Mouse (Mus musculus) megakaryocyte-erythroid progenitor cell, adult 5-6 weeks (primary cell): ENCODE measurements around the gene Ccnd3. TPM values are rescaled to one million over a fixed set of nuclear protein-coding genes. Genes with fewer than 3 reads are reported as not detected.

Source experiments
- ATAC-seq: replicated peaks from 2 replicates; pipeline ENCODE4 v1.8.0; 2016; ENCODE audit warnings: mild to moderate bottlenecking, inconsistent platforms; ENCODE audit not compliant: severe bottlenecking, poor library complexity, low FRiP score, low TSS enrichment
- total RNA-seq, 2 experiments: library from RNA; stranded (forward) in 1 of 2; stranded (reverse) in 1 of 2; fragments of 200-1000, 215-1000 nt in 1 of 2; fragments of >200 nt in 1 of 2; fragmentation: Nextera tagmentation in 1 of 2; gene quantifications; 2 replicates each; pipeline ENCODE4 v1.2.3; 2014 to 2017

Ccnd3 gene
- total RNA-seq, 2 experiments from 2014 or later: 51.3 to 169 TPM

DNA sequence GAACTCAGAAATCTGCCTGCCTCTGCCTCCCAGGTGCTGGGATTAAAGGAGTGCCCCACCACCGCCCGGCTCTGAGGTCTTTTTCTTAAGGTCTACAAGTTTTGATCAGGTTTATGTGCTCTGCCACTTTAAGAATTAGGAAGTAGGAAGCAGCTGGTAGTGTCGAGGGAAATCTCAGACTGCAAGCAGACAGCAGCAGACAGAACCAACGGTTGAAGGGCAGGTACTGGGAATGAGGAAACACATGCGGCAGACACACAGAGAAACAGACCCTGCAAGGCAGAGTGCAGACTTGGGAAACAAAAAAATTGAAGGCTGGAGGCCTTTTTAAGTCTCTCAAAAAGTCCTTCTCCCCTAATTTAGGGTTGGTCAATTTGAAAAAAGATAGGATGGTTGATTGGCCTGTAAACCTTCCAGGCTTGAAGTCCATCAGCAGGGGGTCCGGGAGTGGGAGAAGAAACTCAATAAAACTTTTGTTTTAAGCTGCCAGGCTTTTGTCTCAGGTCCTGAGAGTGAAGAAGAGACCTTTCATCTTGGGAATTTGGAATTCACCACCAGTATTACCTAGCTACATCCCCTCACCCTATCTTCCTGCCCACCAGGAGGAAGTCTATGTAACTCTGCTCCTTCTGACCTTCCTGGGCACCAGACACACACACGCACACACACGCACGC, 4.3 kb downstream of the Ccnd3 start:
- no peak for ATAC-seq

- ATAC-seq: peak; percentile 89
Measured at GRCm38 (mm10) chr17:47511111-47512020, 6.5 kb downstream of the Ccnd3 start.

DNA sequence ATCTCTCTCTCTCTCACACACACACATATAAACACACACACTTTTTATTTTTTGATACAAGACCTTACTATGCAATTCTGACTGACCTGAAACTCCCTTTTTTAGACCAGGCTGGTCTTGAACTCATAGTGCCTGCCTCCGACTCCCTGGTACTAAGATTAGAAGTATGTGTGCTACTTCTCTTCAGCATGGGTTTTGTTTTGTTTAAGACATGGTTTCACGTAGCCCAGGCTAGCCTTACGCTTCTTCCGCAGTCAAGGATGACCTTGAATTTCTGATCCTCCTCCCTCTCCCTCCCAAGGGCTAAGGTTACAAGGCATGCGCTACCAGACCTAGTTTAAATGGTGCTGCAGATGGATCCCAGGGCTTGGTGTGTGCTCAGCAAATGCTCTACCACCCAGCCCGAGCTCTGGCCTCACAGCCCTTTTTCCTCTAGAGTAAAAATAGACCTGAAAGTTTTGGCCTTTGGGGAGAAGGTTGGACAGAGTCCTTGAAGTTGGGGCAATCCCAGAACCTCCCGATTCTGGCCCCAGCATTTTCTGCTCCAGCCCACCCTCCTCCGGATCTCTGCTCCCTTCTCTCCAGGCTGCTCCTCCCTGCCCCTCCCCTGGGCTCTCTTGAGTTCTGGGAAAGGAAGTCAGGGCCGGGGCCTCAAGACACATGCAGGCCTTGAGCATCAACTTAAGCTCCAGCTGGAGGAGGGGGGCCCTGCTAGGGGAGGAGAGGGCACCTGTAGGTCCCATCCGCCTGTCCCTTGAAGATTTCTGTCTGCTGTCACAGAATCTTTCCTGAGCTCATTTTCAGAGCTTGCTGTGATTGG, 8.3 kb downstream of the Ccnd3 start:
- ATAC-seq: no peak

- ATAC-seq: no peak
Measured at GRCm38 (mm10) chr17:47515180-47515844, 10.5 kb downstream of the Ccnd3 start.

DNA sequence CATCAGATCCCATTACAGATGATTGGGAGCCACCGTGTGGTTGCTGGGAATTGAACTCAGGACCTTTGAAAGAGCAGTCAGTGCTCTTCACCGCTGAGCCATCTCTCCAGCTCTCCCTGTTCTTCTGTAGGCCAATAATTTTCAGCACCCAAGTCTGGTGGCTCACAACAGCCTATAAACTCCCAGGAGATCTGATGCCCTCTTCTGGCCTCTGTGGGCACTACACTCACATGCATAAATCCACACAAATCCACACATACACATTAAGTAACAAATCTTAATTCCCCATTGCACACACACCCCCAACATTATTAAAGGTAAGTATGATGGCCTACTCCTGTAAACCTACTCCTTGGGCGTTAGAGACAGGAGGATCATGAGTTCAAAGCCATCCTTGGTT, 11.4 kb downstream of the Ccnd3 start:
- ATAC-seq: no peak

DNA sequence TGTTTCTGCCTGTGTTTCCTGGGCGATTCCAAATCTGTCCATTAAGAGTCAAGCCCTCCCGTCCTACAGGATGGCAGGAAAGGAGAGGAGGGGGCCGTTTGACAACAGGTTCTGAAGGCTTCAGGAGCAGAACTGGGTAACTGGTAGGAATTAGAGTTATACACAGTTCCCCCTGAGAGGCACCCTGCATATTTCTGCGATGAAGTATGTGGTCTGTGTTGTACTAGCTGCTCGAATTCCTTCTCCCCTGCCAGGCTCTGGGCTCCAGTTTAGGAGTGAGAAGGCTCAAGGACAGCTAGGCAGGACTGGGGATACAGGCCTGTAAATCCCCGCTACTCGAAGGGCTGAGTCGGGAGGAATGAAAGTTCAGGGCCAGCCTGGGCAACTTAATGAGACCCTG, 13.4 kb downstream of the Ccnd3 start:
- no peak for ATAC-seq

DNA sequence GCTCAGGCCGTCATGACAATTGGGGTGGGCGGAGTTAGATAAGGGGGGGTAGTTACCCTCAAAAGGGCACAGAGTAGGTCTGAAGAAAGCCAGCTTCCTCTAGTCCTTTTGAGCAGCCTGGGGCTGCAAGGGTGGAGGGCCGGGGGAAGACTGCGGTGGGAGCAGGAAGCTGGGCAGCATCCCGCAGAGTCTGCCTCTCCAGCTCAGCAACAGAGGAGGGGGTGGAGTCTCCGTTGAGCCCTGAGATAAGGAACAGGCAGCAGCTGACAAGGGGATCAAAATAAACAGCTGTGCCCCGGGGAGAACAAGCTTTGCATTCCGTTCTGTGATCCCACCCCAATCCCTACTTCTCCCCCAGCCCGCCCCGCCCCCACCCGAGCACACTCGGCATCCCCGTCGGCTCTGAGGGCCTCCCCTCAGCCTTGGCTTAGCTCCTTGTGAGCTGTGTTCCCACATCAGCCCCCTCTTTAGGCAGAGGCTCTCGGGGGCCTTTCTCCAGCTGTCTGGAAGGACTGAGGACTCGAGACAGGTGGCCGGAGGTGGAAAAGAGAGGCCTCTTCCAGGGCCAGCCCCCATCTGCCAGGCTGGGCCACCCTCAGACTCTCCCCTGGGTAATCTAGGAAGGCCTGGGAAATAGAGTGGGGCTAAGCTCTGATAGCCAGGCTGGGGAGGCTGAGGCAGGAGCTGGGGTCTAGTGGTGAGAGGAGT, 16.9 kb downstream of the Ccnd3 start:
- ATAC-seq: peak; percentile 80

- ATAC-seq: no peak
Measured at GRCm38 (mm10) chr17:47522536-47522935, 17.7 kb downstream of the Ccnd3 start.

DNA sequence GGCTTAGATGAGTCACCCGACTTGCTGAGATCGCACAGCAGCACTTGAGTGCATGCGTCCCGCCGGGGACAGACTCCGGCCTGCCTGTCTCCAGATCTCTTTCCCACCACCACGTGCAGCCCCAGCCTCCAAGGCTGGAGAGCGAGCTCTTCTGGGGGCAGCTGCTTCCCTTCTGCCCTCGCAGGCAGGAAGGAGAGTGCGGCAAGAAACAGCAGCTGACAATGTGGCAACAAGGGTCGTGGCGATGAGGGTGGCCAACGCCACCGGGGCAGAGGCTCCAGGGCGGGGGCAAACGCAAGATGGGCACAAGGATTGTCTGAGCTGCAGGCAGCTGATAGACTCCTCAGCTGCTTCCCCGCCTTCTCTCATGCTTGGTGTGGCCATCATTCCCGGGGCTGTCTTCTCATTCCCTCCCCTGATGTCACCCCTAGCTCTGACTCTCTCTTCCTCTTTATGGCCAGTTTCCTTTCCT, 18.4 kb downstream of the Ccnd3 start:
- peak; percentile 80 for ATAC-seq

DNA sequence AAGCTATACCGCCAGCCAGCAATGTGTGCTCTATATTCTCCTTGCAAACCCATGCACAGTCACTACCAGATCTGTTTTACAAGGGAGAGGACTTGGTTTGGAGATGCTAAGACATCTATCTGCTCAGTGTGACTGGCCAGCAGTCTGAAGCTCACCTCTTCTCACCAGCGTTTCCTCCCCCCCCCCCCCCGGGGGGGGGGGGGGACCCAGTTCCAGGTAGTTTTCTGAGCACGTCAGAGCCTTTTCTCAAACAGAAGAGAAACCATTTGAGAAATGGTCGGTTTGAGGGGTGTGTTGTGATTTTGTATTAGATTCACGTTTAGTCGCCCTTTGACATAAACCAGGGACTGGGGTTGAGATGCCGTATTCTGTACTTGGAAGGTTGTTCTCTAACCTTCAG, 19.2 kb downstream of the Ccnd3 start:
- ATAC-seq: no peak

- no peak for ATAC-seq
Measured at GRCm38 (mm10) chr17:47524991-47525390, 20.1 kb downstream of the Ccnd3 start.

DNA sequence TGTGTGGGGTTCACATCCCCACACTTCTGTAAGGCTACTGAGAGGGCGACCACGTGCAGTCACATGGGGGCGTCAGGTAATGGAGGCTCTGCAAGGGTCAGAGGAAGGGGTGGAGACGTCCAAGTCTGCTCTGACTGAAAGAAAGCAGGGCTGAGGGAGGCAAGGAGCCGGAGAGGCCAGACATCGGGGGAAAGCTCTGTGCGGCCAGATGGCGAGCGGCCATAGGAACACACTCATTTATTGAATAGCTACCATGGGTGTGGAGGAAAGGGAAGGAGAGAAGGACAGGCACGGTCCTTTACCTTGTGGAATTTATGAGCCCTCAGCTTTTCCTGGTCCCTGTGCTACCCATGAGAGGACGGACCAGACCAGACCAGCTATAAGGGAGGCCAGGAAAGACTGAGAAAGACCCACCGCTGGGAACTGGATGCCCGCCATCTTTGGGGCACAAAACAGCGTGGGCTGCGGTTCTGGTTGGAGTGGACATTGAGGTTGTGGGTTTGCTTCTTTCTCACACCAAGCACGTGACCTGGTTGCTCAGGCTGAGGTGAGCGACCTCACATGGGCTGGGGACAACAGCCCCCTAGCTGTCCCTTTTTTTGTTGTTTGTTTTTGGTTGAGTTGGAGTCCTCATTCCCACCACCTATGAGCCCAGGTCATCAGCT, 22.1 kb downstream of the Ccnd3 start:
- ATAC-seq: no peak

DNA sequence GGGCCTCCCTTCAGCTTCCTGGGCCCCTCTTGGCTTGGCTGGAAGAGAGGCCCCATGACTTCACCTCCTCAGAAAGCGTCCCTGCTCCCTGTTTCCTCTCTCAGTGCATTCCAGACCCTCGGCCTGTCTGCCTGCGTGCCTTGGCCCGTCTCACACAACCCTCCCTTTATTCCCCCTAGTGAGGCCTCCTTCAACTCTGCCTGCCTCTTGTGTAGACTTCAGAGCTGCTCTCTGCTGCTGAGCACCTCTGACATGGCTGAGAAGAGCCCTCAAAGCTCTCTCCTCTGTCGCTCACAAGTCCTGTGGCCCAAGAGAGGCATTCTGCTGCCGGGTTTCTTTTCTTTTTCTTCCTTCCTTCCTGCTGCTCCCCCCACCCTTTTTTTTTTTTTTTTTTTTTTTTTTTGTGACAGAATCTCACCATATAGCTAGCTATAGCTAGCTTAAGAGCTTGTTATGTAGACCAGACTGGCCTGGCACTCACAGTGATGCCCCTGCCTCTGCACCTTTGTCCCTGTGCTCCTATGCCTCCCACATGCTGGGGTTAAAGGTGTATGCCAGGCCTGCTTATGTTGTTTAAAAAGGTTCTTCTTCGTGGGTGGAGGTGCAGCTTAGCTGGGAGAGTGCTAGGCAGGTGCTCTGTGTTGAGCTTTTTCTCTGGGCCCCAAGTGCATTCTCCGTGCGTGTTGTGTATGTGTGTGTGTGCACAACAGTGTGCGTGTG, 22.9 kb downstream of the Ccnd3 start:
- ATAC-seq: no peak

GRCm38 (mm10) chr17:47528919-47529318, 24.1 kb downstream of the Ccnd3 start:
- no peak for ATAC-seq

DNA sequence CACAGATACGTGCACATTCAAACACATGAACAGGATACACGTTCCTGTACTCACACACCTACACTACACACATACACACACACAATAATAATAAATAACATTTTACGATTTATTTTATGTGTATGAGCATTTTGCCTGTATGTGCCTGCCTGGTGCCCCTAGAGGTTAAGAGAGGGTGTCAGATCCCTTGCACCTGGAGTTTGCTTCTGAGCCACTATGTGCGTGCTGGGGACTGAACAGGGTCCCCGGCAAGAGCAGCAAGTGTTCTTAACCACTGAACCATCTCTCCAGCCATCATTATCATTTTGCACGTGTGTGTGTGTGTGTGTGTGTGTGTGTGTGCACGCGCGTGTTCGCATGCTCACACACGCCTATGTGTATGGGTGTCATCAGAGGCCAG, 24.7 kb downstream of the Ccnd3 start:
- ATAC-seq: no peak

GRCm38 (mm10) chr17:47531387-47531818, 26.6 kb downstream of the Ccnd3 start:
- no peak for ATAC-seq

- no peak for ATAC-seq
Measured at GRCm38 (mm10) chr17:47532364-47532763, 27.5 kb downstream of the Ccnd3 start.

DNA sequence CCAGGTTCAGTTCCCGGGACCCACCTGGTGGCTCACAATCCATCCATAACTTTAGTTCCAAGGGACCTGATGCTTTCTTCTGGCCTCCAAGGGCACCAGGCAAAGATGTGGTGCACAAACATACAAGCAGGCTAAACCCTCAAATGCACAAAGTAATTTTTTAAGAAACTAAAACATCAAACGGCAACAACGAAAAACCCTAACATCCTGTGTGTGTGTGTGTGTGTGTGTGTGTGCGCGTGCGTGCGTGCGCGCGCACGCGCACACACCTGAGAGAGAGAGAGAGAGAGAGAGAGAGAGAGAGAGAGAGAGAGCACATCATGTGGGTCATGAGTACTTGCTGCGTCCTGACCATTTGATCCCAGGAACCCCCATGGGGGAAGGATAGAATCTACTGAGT, 28.8 kb downstream of the Ccnd3 start:
- ATAC-seq: no peak
